ENCODE assay signal across 8 mouse cellular contexts in the genomic region with DNA sequence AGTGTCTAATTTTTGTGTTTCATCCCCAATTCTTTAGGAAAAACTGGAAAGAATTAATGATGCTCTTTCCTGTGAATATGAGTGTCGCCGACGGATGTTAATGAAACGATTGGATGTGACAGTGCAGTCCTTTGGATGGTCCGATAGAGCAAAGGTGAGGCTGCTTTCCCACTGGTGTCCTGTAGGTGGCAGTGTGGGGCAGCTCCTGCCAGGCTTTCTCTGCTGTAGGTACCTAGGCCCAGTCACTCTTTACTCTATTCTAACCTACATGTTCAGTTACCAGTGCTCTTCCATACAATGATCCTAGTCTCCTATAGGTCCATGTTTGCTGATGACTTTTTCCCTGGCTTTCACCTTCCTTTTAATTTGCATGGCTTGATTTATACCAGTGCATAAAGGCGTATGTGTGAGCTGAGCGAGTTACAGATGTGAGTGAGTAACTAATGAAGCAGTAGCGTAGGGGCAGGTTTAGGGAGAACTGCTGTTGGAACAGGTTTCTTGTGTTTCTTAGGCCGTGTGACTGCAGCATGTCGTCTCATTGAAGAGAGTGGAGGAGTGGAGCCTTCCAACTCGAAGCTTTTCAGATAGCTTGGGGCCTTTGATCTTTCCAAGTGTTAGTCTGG. TPM values are rescaled to one million over a fixed set of nuclear protein-coding genes. Genes with fewer than 3 reads are reported as not detected.
DNase-seq lines count a peak whose midpoint lies in the region; ATAC-seq lines count a peak whose summit lies in the region.

No protein-coding gene starts in this region.

- peak; percentile 71 for ATAC-seq in cerebellum, adult (ENCODE audit: insufficient number of reproducible peaks, low FRiP score, low TSS enrichment)
- ATAC-seq in forebrain, embryonic 13.5 days = peak; percentile 82
- peak; percentile 56 for ATAC-seq in hindbrain, embryonic 11.5 days (ENCODE audit: low FRiP score)

- no peaks in the 10 kb centered on the region for H3K27me3 ChIP-seq in forebrain, embryonic 13.5 days
- no peaks in the 10 kb centered on the region for H3K27me3 ChIP-seq in hindbrain, embryonic 11.5 days (ENCODE audit: control insufficient read depth, insufficient read depth, low read length)

- H3K4me3 ChIP-seq in forebrain, embryonic 13.5 days = no peak overlapping the region
- no peak overlapping the region for H3K4me3 ChIP-seq in hindbrain, embryonic 11.5 days (ENCODE audit: low read depth, low read length)

- H3K9ac ChIP-seq in forebrain, embryonic 13.5 days = no peak overlapping the region
- no peak overlapping the region for H3K9ac ChIP-seq in hindbrain, embryonic 11.5 days (ENCODE audit: low read depth, low read length)

- no peak overlapping the region for H3K27ac ChIP-seq in forebrain, embryonic 13.5 days
- no peak overlapping the region for H3K27ac ChIP-seq in hindbrain, embryonic 11.5 days (ENCODE audit: low read depth, low read length)

- H3K4me1 ChIP-seq in forebrain, embryonic 13.5 days = no peaks in the 10 kb centered on the region
- no peaks in the 10 kb centered on the region for H3K4me1 ChIP-seq in hindbrain, embryonic 11.5 days (replicated peaks; ENCODE audit: control insufficient read depth, insufficient read depth, low read length)

- H3K9me3 ChIP-seq in forebrain, embryonic 13.5 days (replicated peaks) = no peaks in the 10 kb centered on the region
- no peaks in the 10 kb centered on the region for H3K9me3 ChIP-seq in hindbrain, embryonic 11.5 days (ENCODE audit: control insufficient read depth, low read length)

- H3K36me3 ChIP-seq in forebrain, embryonic 13.5 days (ENCODE audit: poor library complexity, severe bottlenecking) = peaks cover 42% of the 10 kb centered on the region
- H3K36me3 ChIP-seq in hindbrain, embryonic 11.5 days (ENCODE audit: control insufficient read depth, insufficient read depth, low read length) = 0 out of 2 replicates have a peak, but pooled peaks cover 4% of the 10 kb centered on the region

- peak; percentile 65 for DNase-seq in NIH3T3 (ENCODE audit: low read depth)
- DNase-seq in hindbrain, embryonic 11.5 days (ENCODE audit: low spot score) = peak; percentile 79
- peak; percentile 66 to 75 for DNase-seq in layer of hippocampus, postnatal 10 days (ENCODE audit: low spot score in 2 of 2)
- peak; percentile 39 to 71 for DNase-seq in lung, postnatal 4 days
- DNase-seq in right cerebral cortex, adult 2 months (ENCODE audit: low spot score in 2 of 2) = peak; percentile 75 to 79
- DNase-seq in urinary bladder, postnatal 14 days (ENCODE audit: low spot score) = peak; percentile 62

- H3K4me2 ChIP-seq in forebrain, embryonic 13.5 days = no peak overlapping the region
- no peak overlapping the region for H3K4me2 ChIP-seq in hindbrain, embryonic 11.5 days (replicated peaks; ENCODE audit: low read depth, low read length)

- WGBS in forebrain, embryonic 13.5 days = 71% methylated on average over 11 of the region's 11 CpGs
- 73% methylated on average over 11 of the region's 11 CpGs for WGBS in hindbrain, embryonic 11.5 days

RNA-seq across cellular contexts. Expression of a gene that starts 14.4 kb away (rescaled TPM):
- 21.9 and 22.6 TPM in 2 replicates for polyA plus RNA-seq in forebrain, embryonic 13.5 days (2015; fragmentation: Nextera tagmentation; extraction: Ambion mirVana)
- polyA plus RNA-seq in hindbrain, embryonic 11.5 days (2014; fragmentation: Nextera tagmentation; extraction: Ambion mirVana) = 9.2 and 13.0 TPM in 2 replicates
- total RNA-seq in layer of hippocampus, postnatal 10 days (2021) = 10 to 100 TPM; 48.1 to 48.8 TPM
